Mouse (Mus musculus) common myeloid progenitor, adult 5-6 weeks (primary cell): ENCODE measurements around the gene Ccl5. TPM values are rescaled to one million over a fixed set of nuclear protein-coding genes. Genes with fewer than 3 reads are reported as not detected.

Experiments used
- ATAC-seq: replicated peaks from 2 replicates; pipeline ENCODE4 v1.8.0; 2016; ENCODE audit warnings: low read depth, mild to moderate bottlenecking, moderate TSS enrichment, inconsistent platforms; ENCODE audit not compliant: poor library complexity, severe bottlenecking
- total RNA-seq: library from RNA; stranded (forward); fragments of 200-1000, 187-1606 nt; gene quantifications from 2 replicates; pipeline ENCODE4 v1.2.3, GENCODE M21; 2017

Ccl5 gene
- total RNA-seq, 1 experiment from 2014 or later, result 6.3 TPM

- no peak for ATAC-seq
Observed at GRCm38 (mm10) chr11:83541415-83541814, 11.1 kb upstream of the Ccl5 start.

GRCm38 (mm10) chr11:83540931-83541330, 10.6 kb upstream of the Ccl5 start:
- no peak for ATAC-seq

- ATAC-seq, result no peak
Observed at GRCm38 (mm10) chr11:83538705-83539314, 8.5 kb upstream of the Ccl5 start.

- no peak; the same call in 1 of the 2 replicates for ATAC-seq
Observed at GRCm38 (mm10) chr11:83536831-83537230, 6.5 kb upstream of the Ccl5 start.

- ATAC-seq, result peak; percentile 41; the same call in 1 of the 2 replicates
Observed at GRCm38 (mm10) chr11:83534609-83535423, 4.5 kb upstream of the Ccl5 start.

- ATAC-seq, result no peak
Observed at GRCm38 (mm10) chr11:83534143-83534542, 3.8 kb upstream of the Ccl5 start.

- no peak for ATAC-seq
Observed at GRCm38 (mm10) chr11:83533192-83533591, 2.9 kb upstream of the Ccl5 start.

GRCm38 (mm10) chr11:83529024-83529423, 1.3 kb downstream of the Ccl5 start:
- ATAC-seq, result no peak

GRCm38 (mm10) chr11:83522075-83522474, 8.2 kb downstream of the Ccl5 start, which contains the start of gene Heatr9:
TSS of gene Heatr9 (minus strand) at chr11:83522175.
- ATAC-seq, result no peak

GRCm38 (mm10) chr11:83518371-83518770, 11.9 kb downstream of the Ccl5 start:
- no peak for ATAC-seq

- no peak for ATAC-seq
Observed at GRCm38 (mm10) chr11:83517153-83517552, 13.2 kb downstream of the Ccl5 start.

- ATAC-seq, result no peak
Observed at GRCm38 (mm10) chr11:83509521-83509920, 20.8 kb downstream of the Ccl5 start.

- no peak for ATAC-seq
Observed at GRCm38 (mm10) chr11:83504308-83504707, 26.0 kb downstream of the Ccl5 start.

- ATAC-seq, result no peak
Observed at GRCm38 (mm10) chr11:83495571-83495970, 34.7 kb downstream of the Ccl5 start.

GRCm38 (mm10) chr11:83491488-83491887, 38.8 kb downstream of the Ccl5 start:
- no peak for ATAC-seq

Other genes with a start within 250 kb of the Ccl5 start
- gene Slfn14, start 243.8 kb downstream of the Ccl5 start, total RNA-seq, result 0.05 TPM in 1 of 2 replicates, not detected in the other
- gene Ap2b1, start 231.5 kb downstream of the Ccl5 start, total RNA-seq, result 51.7 and 80.9 TPM in 2 replicates
- gene Pex12, start 227.9 kb downstream of the Ccl5 start, total RNA-seq, result 8.2 and 11.5 TPM in 2 replicates
- not detected in 2 replicates for gene Rasl10b, start 121.4 kb downstream of the Ccl5 start, total RNA-seq
- gene Gas2l2, start 101.1 kb downstream of the Ccl5 start, total RNA-seq, result not detected in 2 replicates
- gene 1700020L24Rik, start 92.8 kb downstream of the Ccl5 start, total RNA-seq, result 4.6 and 9.0 TPM in 2 replicates
- gene Mmp28, start 67.4 kb downstream of the Ccl5 start, total RNA-seq, result 0.37 and 0.92 TPM in 2 replicates
- gene Taf15, start 57.4 kb downstream of the Ccl5 start, total RNA-seq, result 41.6 and 73.3 TPM in 2 replicates
- not detected in 2 replicates for gene Heatr9, start 8.3 kb downstream of the Ccl5 start, total RNA-seq
- gene Ccl9, start 48.1 kb upstream of the Ccl5 start, total RNA-seq, result 81.3 and 91.6 TPM in 2 replicates
- 1.8 and 2.1 TPM in 2 replicates for gene Ccl6, start 62.6 kb upstream of the Ccl5 start, total RNA-seq
- 1.2 and 3.2 TPM in 2 replicates for gene Rpl9-ps1, start 115.1 kb upstream of the Ccl5 start, total RNA-seq
- gene Ccl3, start 118.8 kb upstream of the Ccl5 start, total RNA-seq, result 183 and 212 TPM in 2 replicates
- 55.0 and 99.0 TPM in 2 replicates for gene Ccl4, start 132.1 kb upstream of the Ccl5 start, total RNA-seq
- gene Wfdc17, start 173.5 kb upstream of the Ccl5 start, total RNA-seq, result 12.7 and 16.2 TPM in 2 replicates
- gene Wfdc18, start 178.5 kb upstream of the Ccl5 start, total RNA-seq, result not detected in 2 replicates
- 16.8 and 17.2 TPM in 2 replicates for gene Wfdc21, start 216.4 kb upstream of the Ccl5 start, total RNA-seq
- 14.4 and 18.1 TPM in 2 replicates for gene Heatr6, start 223.2 kb upstream of the Ccl5 start, total RNA-seq